Mouse (Mus musculus) forebrain, postnatal 0 days (tissue): ENCODE data around the gene Pacs1. TPM values are rescaled to one million over a fixed set of nuclear protein-coding genes. Genes with fewer than 3 reads are reported as not detected.

Experiments used
- ATAC-seq: fragments of 200-750 bp; cut with Nextera tagmentation; 2 replicates; pipeline ENCODE4 v1.8.0; 2017; ENCODE audit warnings: mild to moderate bottlenecking, moderate library complexity
- DNase-seq: peaks from one replicate; pipeline ENCODE4 v3.0.0-alpha.2; 2015
- H3K27ac ChIP-seq: fragments of 300-500 bp; sonication (generic); 2 replicates; pipeline ENCODE4 v1.5.1; 2014; ENCODE audit warnings: low read depth, mild to moderate bottlenecking, antibody characterized with exemption, low read length, moderate library complexity, mixed read lengths
- H3K27me3 ChIP-seq: fragments of 300-500 bp; sonication (generic); 2 replicates; pipeline ENCODE4 v1.6.1; 2014; ENCODE audit warnings: mild to moderate bottlenecking, low read length, mixed read lengths; ENCODE audit not compliant: insufficient read depth
- H3K36me3 ChIP-seq: fragments of 300-500 bp; sonication (generic); 2 replicates; pipeline ENCODE4 v1.6.1; 2014; ENCODE audit warnings: mild to moderate bottlenecking, moderate library complexity; ENCODE audit not compliant: insufficient read depth
- H3K4me1 ChIP-seq: fragments of 300-500 bp; sonication (generic); 2 replicates; pipeline ENCODE4 v1.6.1; 2014; ENCODE audit warnings: antibody characterized with exemption; ENCODE audit not compliant: insufficient read depth
- H3K4me2 ChIP-seq: fragments of 300-500 bp; sonication (generic); 2 replicates; pipeline ENCODE4 v1.6.1; 2014; ENCODE audit warnings: low read depth, mild to moderate bottlenecking, moderate library complexity
- H3K4me3 ChIP-seq: fragments of 300-500 bp; sonication (generic); 2 replicates; pipeline ENCODE4 v1.5.1; 2014; ENCODE audit warnings: low read depth, low read length, mixed read lengths
- H3K9ac ChIP-seq: fragments of 300-500 bp; sonication (generic); 2 replicates; pipeline ENCODE4 v1.6.1; 2014; ENCODE audit warnings: mild to moderate bottlenecking
- H3K9me3 ChIP-seq: fragments of 300-500 bp; sonication (generic); 2 replicates; pipeline ENCODE4 v1.6.1; 2016; ENCODE audit warnings: low read length
- CTCF ChIP-seq: sonication (generic); IDR thresholded peaks from 2 replicates; pipeline ENCODE4 v1.5.1; 2016; ENCODE audit warnings: antibody characterized with exemption, control low read depth, low read depth
- WGBS: fragments of 180-500 bp; shearing (Covaris S2); extraction: QIAGEN DNeasy Blood & Tissue Kit; methylation state at CpG from one replicate; pipeline ENCODE4 v1.1.7; 2014; 5-methylcytosine and 5-hydroxymethylcytosine counted together
- polyA plus RNA-seq: library from polyadenylated mRNA; unstranded; fragments of >200 nt; fragmentation: Nextera tagmentation; extraction: Ambion mirVana; gene quantifications from 2 replicates; pipeline ENCODE4 v1.2.1, GENCODE M21; 2015
- total RNA-seq: library from RNA; depleted of rRNA; stranded (reverse); fragments of >200 nt; gene quantifications from 2 replicates; pipeline ENCODE4 v1.2.3, GENCODE M21; 2014

The Pacs1 gene
- total and polyA plus RNA-seq, 2 experiments from 2014 or later: 44.7 to 84.6 TPM

DNA sequence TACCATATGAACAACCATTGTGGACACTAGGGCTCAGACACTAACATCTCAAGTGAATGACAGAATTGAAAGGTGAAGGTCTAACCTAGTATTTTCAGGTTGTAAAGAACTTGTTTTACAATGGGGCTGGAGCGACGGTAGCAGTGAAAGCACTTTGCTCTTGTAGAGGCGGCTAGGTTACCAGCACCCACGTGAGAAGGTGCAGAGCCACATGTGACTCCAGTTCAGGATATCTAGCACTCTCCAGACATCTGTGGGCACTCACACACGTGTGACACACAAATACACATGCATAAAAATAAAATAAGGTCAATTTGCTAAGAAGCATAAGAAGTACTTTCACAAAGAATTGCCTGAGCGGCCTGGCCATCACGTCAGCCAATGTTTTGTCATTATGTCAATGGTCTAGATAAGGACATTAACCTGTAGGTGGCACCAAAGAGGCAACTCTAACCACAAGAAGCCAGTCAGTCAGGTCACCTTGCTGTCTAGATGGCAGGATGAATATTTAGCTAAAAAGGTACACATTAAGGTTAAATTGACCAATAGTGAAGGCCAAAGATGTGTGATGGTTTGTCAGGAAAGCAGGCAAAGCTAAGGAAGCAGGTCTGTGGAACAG lies 77.4 kb downstream of the Pacs1 start:
- ATAC-seq: no peak
- H3K9ac ChIP-seq: no peak overlapping the region
- H3K27me3 ChIP-seq: no peaks in the 10 kb centered on the region
- H3K36me3 ChIP-seq: no peaks in the 10 kb centered on the region
- no peak overlapping the region for H3K4me2 ChIP-seq
- peak; percentile 63 for DNase-seq
- no peaks in the 10 kb centered on the region for H3K9me3 ChIP-seq
- 57% methylated on average over 7 of the region's 7 CpGs for WGBS
- peak; percentile 58 for TF ChIP-seq CTCF
- no peaks in the 10 kb centered on the region for H3K4me1 ChIP-seq
- no peak overlapping the region for H3K4me3 ChIP-seq
- no peak overlapping the region for H3K27ac ChIP-seq

DNA sequence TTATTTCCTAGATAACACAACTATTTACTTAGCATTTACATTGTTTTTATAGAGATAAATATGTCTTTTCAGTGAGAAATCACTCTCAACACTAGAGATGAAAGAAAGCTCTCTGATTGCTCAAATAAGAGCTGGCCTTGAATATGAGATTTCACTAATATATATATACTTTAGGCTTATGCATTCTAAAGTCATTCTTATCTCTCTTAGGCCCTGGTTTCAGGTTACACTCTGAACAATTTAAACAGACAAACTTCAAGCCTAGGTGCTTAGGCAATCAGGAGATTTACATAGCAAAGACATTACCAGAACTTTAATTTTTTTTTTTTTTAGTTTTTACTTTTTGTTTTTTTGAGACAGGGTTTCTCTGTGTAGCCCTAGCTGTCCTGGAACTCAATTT lies 80.5 kb downstream of the Pacs1 start:
- ATAC-seq: no peak
- Histone ChIP-seq H3K27me3 (no peaks in the 10 kb centered on the region), H3K27ac (no peak overlapping the region), H3K36me3 (no peaks in the 10 kb centered on the region), H3K4me3 (no peak overlapping the region), H3K4me1 (no peaks in the 10 kb centered on the region), H3K4me2 (no peak overlapping the region), H3K9me3 (no peaks in the 10 kb centered on the region), H3K9ac (no peak overlapping the region)
- TF ChIP-seq CTCF: no peak
- no peak for DNase-seq

DNA sequence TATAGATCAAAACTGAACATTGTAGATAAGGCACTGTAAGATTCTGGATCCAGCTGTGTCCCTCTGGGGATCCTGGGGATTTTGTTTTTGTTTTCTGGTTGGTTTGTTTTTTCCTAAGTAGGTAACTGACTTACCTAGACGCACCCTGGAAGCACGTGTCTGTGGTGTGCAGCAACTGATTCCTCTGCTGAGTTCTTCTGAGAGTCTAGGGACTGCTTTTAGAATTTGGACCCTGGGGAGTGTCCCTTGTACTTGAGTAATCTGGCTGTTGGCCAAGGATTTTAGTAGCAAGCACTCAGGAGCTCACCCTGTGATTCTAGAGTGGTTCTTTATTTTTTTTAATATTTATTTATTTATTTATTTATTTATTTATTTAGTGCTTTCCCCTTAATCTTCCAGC lies 85.5 kb downstream of the Pacs1 start:
- Histone ChIP-seq H3K9me3 (0 out of 2 replicates have a peak, but pooled peaks cover 3% of the 10 kb centered on the region), H3K9ac (no peak overlapping the region), H3K4me2 (no peak overlapping the region), H3K4me1 (no peaks in the 10 kb centered on the region), H3K36me3 (no peaks in the 10 kb centered on the region), H3K27ac (no peak overlapping the region), H3K4me3 (no peak overlapping the region), H3K27me3 (no peaks in the 10 kb centered on the region)
- WGBS: 78% methylated on average over 2 of the region's 2 CpGs
- no peak for TF ChIP-seq CTCF
- no peak for ATAC-seq
- no peak for DNase-seq

DNA sequence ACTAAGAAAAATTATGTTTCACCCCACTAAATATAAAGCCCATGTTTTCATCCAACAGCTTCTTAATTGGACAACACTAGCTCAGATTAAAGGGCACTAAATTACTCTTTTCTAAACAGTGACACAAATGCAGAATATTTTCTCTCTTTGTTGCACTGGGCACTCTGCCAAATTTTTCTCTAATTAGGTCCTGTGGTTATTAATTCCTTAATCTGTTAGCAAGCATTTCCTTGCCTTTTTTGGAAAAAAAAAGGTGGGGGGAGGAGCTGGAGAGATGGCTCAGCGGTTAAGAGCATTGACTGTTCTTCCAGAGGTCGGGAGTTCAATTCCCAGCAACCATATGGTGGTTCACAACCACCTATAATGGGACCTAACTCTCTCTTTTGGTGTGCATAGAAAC lies 91.0 kb downstream of the Pacs1 start:
- Histone ChIP-seq H3K27me3 (no peaks in the 10 kb centered on the region), H3K4me1 (no peaks in the 10 kb centered on the region), H3K27ac (no peak overlapping the region), H3K4me2 (no peak overlapping the region), H3K9me3 (0 out of 2 replicates have a peak, but pooled peaks cover 3% of the 10 kb centered on the region), H3K4me3 (no peak overlapping the region), H3K9ac (no peak overlapping the region), H3K36me3 (no peaks in the 10 kb centered on the region)
- ATAC-seq (no peak), DNase-seq (peak; percentile 35)
- TF ChIP-seq CTCF: no peak
- WGBS: 26% methylated on average over 2 of the region's 2 CpGs

GRCm38 (mm10) chr19:5178631-5179030 lies 94.3 kb downstream of the Pacs1 start:
- Histone ChIP-seq H3K36me3 (no peaks in the 10 kb centered on the region), H3K4me2 (no peak overlapping the region), H3K27ac (no peak overlapping the region), H3K9me3 (no peaks in the 10 kb centered on the region), H3K9ac (no peak overlapping the region), H3K27me3 (no peaks in the 10 kb centered on the region), H3K4me1 (no peaks in the 10 kb centered on the region), H3K4me3 (no peak overlapping the region)
- no peak for TF ChIP-seq CTCF
- DNase-seq (no peak), ATAC-seq (no peak)
- 62% methylated on average over 5 of the region's 5 CpGs for WGBS

DNA sequence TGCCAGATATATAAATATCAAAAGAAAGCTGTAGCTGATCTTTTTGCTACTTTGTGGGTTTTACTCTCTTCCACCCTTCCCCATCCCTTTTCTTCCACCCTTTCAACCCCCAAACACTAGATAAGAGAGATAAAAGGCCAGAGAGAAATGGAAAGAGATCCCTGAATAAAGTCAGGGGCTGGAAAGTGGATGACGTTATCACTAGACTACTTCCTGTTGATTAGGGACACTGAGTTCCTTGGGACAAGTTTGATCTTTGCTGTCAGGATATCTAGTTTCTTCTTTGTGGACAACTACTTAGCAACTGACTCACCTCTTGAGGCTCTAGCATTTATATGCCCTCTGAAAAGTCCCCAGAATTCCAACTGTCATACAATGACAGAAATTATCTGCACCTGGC lies 102.5 kb downstream of the Pacs1 start:
- DNase-seq (no peak), ATAC-seq (no peak)
- Histone ChIP-seq H3K36me3 (0 out of 2 replicates have a peak, but pooled peaks cover 3% of the 10 kb centered on the region), H3K4me2 (no peak overlapping the region), H3K27ac (no peak overlapping the region), H3K4me3 (no peak overlapping the region), H3K4me1 (no peaks in the 10 kb centered on the region), H3K27me3 (no peaks in the 10 kb centered on the region), H3K9me3 (no peaks in the 10 kb centered on the region), H3K9ac (no peak overlapping the region)
- 88% methylated on average over 1 of the region's 1 CpGs for WGBS
- TF ChIP-seq CTCF: no peak

GRCm38 (mm10) chr19:5167477-5167876 lies 105.4 kb downstream of the Pacs1 start:
- Histone ChIP-seq H3K4me1 (no peaks in the 10 kb centered on the region), H3K9ac (no peak overlapping the region), H3K4me2 (no peak overlapping the region), H3K4me3 (no peak overlapping the region), H3K27me3 (no peaks in the 10 kb centered on the region), H3K36me3 (0 out of 2 replicates have a peak, but pooled peaks cover 3% of the 10 kb centered on the region), H3K27ac (no peak overlapping the region), H3K9me3 (no peaks in the 10 kb centered on the region)
- WGBS: 92% methylated on average over 4 of the region's 4 CpGs
- no peak for DNase-seq
- TF ChIP-seq CTCF: no peak
- no peak for ATAC-seq
